Mouse (Mus musculus) sigmoid colon, adult 10 weeks (tissue): ENCODE data around the gene Olfr944. TPM values are rescaled to one million over a fixed set of nuclear protein-coding genes. Genes with fewer than 3 reads are reported as not detected.

Experiments used
- polyA plus RNA-seq: library from polyadenylated mRNA; stranded (reverse); fragments of 350-450 nt; fragmentation: Illumina TruSeq; extraction: RNeasy Lipid Tissue Mini Kit (QIAGEN cat#74804); gene quantifications from one replicate; pipeline ENCODE4 v1.2.3, GENCODE M21; 2014; ENCODE audit warnings: low read depth, low replicate concordance

The Olfr944 gene
- polyA plus RNA-seq: not detected

GRCm38 (mm10) chr9:39201620-39202019, at the start of gene Olfr944:
Gene Olfr944 (plus strand): TSS chr9:39201920.

GRCm38 (mm10) chr9:39166004-39166403, 35.7 kb upstream of the Olfr944 start, which contains the start of gene Olfr943:
Gene Olfr943 (plus strand): TSS chr9:39166304.

GRCm38 (mm10) chr9:39249894-39250293, 48.2 kb downstream of the Olfr944 start, which contains the start of gene Olfr1537:
Gene Olfr1537 (minus strand): TSS chr9:39249994.

Other genes starting within 250 kb of the Olfr944 start
- not detected for gene Olfr933, start 229.6 kb upstream of the Olfr944 start, polyA plus RNA-seq
- gene Olfr934, start 213.6 kb upstream of the Olfr944 start, polyA plus RNA-seq: not detected
- not detected for gene Olfr935, start 202.2 kb upstream of the Olfr944 start, polyA plus RNA-seq
- not detected for gene Olfr146, start 178.5 kb upstream of the Olfr944 start, polyA plus RNA-seq
- gene Olfr937, start 137.0 kb upstream of the Olfr944 start, polyA plus RNA-seq: not detected
- not detected for gene Olfr938, start 123.0 kb upstream of the Olfr944 start, polyA plus RNA-seq
- gene Olfr27, start 73.8 kb upstream of the Olfr944 start, polyA plus RNA-seq: not detected
- not detected for gene Olfr943, start 35.6 kb upstream of the Olfr944 start, polyA plus RNA-seq
- not detected for gene Olfr1537, start 48.1 kb downstream of the Olfr944 start, polyA plus RNA-seq
- not detected for gene Olfr945, start 74.9 kb downstream of the Olfr944 start, polyA plus RNA-seq
- not detected for gene Olfr948, start 124.1 kb downstream of the Olfr944 start, polyA plus RNA-seq
- gene Olfr951, start 185.5 kb downstream of the Olfr944 start, polyA plus RNA-seq: not detected
- gene Olfr952, start 225.2 kb downstream of the Olfr944 start, polyA plus RNA-seq: not detected